Mouse (Mus musculus): ENCODE results near the gene Camkmt.

The Camkmt gene

GRCm38 (mm10) chr17:85292276-85292675 lies 201.9 kb downstream of the Camkmt start:
- no peak for DNase-seq (ENCODE audit: low spot score in 2 of 2)

- no peak for DNase-seq (ENCODE audit: low spot score in 2 of 2)
Measured at GRCm38 (mm10) chr17:85303686-85304085, 213.3 kb downstream of the Camkmt start.

- DNase-seq (ENCODE audit: low spot score in 2 of 2), result no peak
Measured at GRCm38 (mm10) chr17:85308566-85308965, 218.2 kb downstream of the Camkmt start.

GRCm38 (mm10) chr17:85309046-85309445 lies 218.7 kb downstream of the Camkmt start:
- DNase-seq (ENCODE audit: low spot score in 2 of 2), result no peak

- DNase-seq (ENCODE audit: low spot score in 2 of 2), result peak; percentile 67 to 72
Measured at GRCm38 (mm10) chr17:85311348-85311747, 221.0 kb downstream of the Camkmt start.

- DNase-seq (ENCODE audit: low spot score in 2 of 2), result no peak
Measured at GRCm38 (mm10) chr17:85318401-85318800, 228.0 kb downstream of the Camkmt start.

GRCm38 (mm10) chr17:85319779-85320300 lies 229.5 kb downstream of the Camkmt start:
- no peak for DNase-seq (ENCODE audit: low spot score in 2 of 2)

GRCm38 (mm10) chr17:85328901-85329300 lies 238.5 kb downstream of the Camkmt start:
- DNase-seq (ENCODE audit: low spot score in 2 of 2), result no peak

GRCm38 (mm10) chr17:85335464-85335863 lies 245.1 kb downstream of the Camkmt start:
- no peak for DNase-seq (ENCODE audit: low spot score in 2 of 2)

GRCm38 (mm10) chr17:85337666-85338065 lies 247.3 kb downstream of the Camkmt start:
- no peak for DNase-seq (ENCODE audit: low spot score in 2 of 2)

- DNase-seq (ENCODE audit: low spot score in 2 of 2), result no peak
Measured at GRCm38 (mm10) chr17:85341134-85341700, 250.9 kb downstream of the Camkmt start.

- no peak for DNase-seq (ENCODE audit: low spot score in 2 of 2)
Measured at GRCm38 (mm10) chr17:85342471-85342870, 252.1 kb downstream of the Camkmt start.

GRCm38 (mm10) chr17:85343435-85343834 lies 253.1 kb downstream of the Camkmt start:
- no peak for DNase-seq (ENCODE audit: low spot score in 2 of 2)

GRCm38 (mm10) chr17:85346701-85347100 lies 256.3 kb downstream of the Camkmt start:
- no peak for DNase-seq (ENCODE audit: low spot score in 2 of 2)

GRCm38 (mm10) chr17:85349331-85349935 lies 259.1 kb downstream of the Camkmt start:
- no peak for DNase-seq (ENCODE audit: low spot score in 2 of 2)

GRCm38 (mm10) chr17:85351301-85351700 lies 260.9 kb downstream of the Camkmt start:
- DNase-seq (ENCODE audit: low spot score in 2 of 2), result no peak

GRCm38 (mm10) chr17:85352731-85353130 lies 262.4 kb downstream of the Camkmt start:
- DNase-seq (ENCODE audit: low spot score in 2 of 2), result no peak

GRCm38 (mm10) chr17:85353191-85353590 lies 262.8 kb downstream of the Camkmt start:
- no peak for DNase-seq (ENCODE audit: low spot score in 2 of 2)

GRCm38 (mm10) chr17:85353636-85354035 lies 263.3 kb downstream of the Camkmt start:
- no peak for DNase-seq (ENCODE audit: low spot score in 2 of 2)

GRCm38 (mm10) chr17:85355356-85355755 lies 265.0 kb downstream of the Camkmt start:
- no peak for DNase-seq (ENCODE audit: low spot score in 2 of 2)

- DNase-seq (ENCODE audit: low spot score in 2 of 2), result no peak
Measured at GRCm38 (mm10) chr17:85361006-85361405, 270.7 kb downstream of the Camkmt start.

- DNase-seq (ENCODE audit: low spot score in 2 of 2), result no peak
Measured at GRCm38 (mm10) chr17:85367319-85367718, 277.0 kb downstream of the Camkmt start.

GRCm38 (mm10) chr17:85368776-85369175 lies 278.4 kb downstream of the Camkmt start:
- no peak for DNase-seq (ENCODE audit: low spot score in 2 of 2)

- DNase-seq (ENCODE audit: low spot score in 2 of 2), result no peak
Measured at GRCm38 (mm10) chr17:85372076-85372475, 281.7 kb downstream of the Camkmt start.

Data from right cerebral cortex, postnatal 10 days (tissue).